Mouse (Mus musculus) CH12.LX (cell line): Measurements from ENCODE around the gene AC134908.4. TPM values are rescaled to one million over a fixed set of nuclear protein-coding genes. Genes with fewer than 3 reads are reported as not detected.

Source experiments
- DNase-seq: peaks from one replicate; pipeline ENCODE4 v3.0.0-alpha.2; 2013; ENCODE audit errors: extremely low read depth
- H3K27ac ChIP-seq: 2 replicates; pipeline ENCODE4 v1.5.1; 2012; ENCODE audit warnings: low read depth, mild to moderate bottlenecking, control low read depth, moderate library complexity; ENCODE audit not compliant: insufficient read depth
- H3K27me3 ChIP-seq: replicated peaks from 2 replicates; pipeline ENCODE3; 2012; ENCODE audit warnings: inconsistent platforms
- H3K36me3 ChIP-seq, 2 experiments: replicated peaks in 1 of 2; 2 replicates each; pipeline versions ENCODE3 to v1.6.1; 2012; ENCODE audit warnings: inconsistent platforms in 1 of 2, low read length in 1 of 2, mild to moderate bottlenecking in 1 of 2, mixed read lengths in 1 of 2, moderate library complexity in 1 of 2; ENCODE audit not compliant: control insufficient read depth in 1 of 2, insufficient read depth in 1 of 2
- H3K4me1 ChIP-seq, 2 experiments: 2 replicates each; pipeline ENCODE4 v1.6.1; 2012; ENCODE audit warnings: inconsistent platforms in 1 of 2, moderate library complexity in 1 of 2; ENCODE audit not compliant: insufficient read depth in 2 of 2, control insufficient read depth in 1 of 2
- H3K4me2 ChIP-seq: 2 replicates; pipeline ENCODE4 v1.6.1; 2012; ENCODE audit warnings: low read depth, mild to moderate bottlenecking, control low read depth; ENCODE audit not compliant: poor library complexity, insufficient read depth, severe bottlenecking
- H3K4me3 ChIP-seq, 3 experiments: fragments of 150-350 bp in 1 of 3; sonication (generic) in 1 of 3; replicated peaks in 1 of 3; 2 replicates each; pipeline versions ENCODE3 to v1.5.1; 2011 to 2012; ENCODE audit warnings: low read depth in 2 of 3, low read length in 2 of 3, mild to moderate bottlenecking in 2 of 3, moderate library complexity in 2 of 3, control low read depth in 1 of 3, improper control_type of control experiment in 1 of 3, inconsistent platforms in 1 of 3, mixed read lengths in 1 of 3; ENCODE audit not compliant: poor library complexity in 1 of 3
- H3K79me2 ChIP-seq: replicated peaks from 2 replicates; pipeline ENCODE4 v1.6.1; 2012; ENCODE audit warnings: mild to moderate bottlenecking, moderate library complexity; ENCODE audit not compliant: control insufficient read depth, poor library complexity, insufficient read depth, severe bottlenecking; ENCODE audit errors: extremely low read depth
- H3K9ac ChIP-seq: 2 replicates; pipeline ENCODE4 v1.6.1; 2012; ENCODE audit warnings: low read depth, mild to moderate bottlenecking, control low read depth, moderate library complexity; ENCODE audit not compliant: insufficient read depth
- H3K9me3 ChIP-seq: replicated peaks from 2 replicates; pipeline ENCODE3; 2012; ENCODE audit warnings: low read length, inconsistent platforms, mixed read lengths
- BHLHE40 ChIP-seq: IDR thresholded peaks from 2 replicates; pipeline ENCODE4 v1.6.1; 2011; ENCODE audit warnings: mild to moderate bottlenecking, low read depth, low read length, improper control_type of control experiment
- CHD1 ChIP-seq: IDR thresholded peaks from 2 replicates; pipeline ENCODE4 v1.6.1; 2012; ENCODE audit warnings: low read depth, low read length, improper control_type of control experiment, inconsistent platforms
- CHD2 ChIP-seq: IDR thresholded peaks from 2 replicates; pipeline ENCODE4 v1.6.1; 2011; ENCODE audit warnings: low read length, improper control_type of control experiment
- CTCF ChIP-seq, 2 experiments: IDR thresholded peaks in 1 of 2; conservative IDR thresholded peaks in 1 of 2; 2 replicates each; pipeline ENCODE4 v1.5.1; 2011 to 2012; ENCODE audit warnings: low read depth in 2 of 2, low read length in 2 of 2, improper control_type of control experiment in 1 of 2, inconsistent platforms in 1 of 2, mild to moderate bottlenecking in 1 of 2, moderate library complexity in 1 of 2
- E2F4 ChIP-seq: IDR thresholded peaks from 2 replicates; pipeline ENCODE4 v1.6.1; 2011; ENCODE audit warnings: low read depth, low read length, improper control_type of control experiment; ENCODE audit not compliant: insufficient replicate concordance
- ELF1 ChIP-seq: IDR thresholded peaks from 2 replicates; pipeline ENCODE4 v1.6.1; 2014; ENCODE audit warnings: low read depth, mild to moderate bottlenecking, inconsistent platforms, low read length, improper control_type of control experiment
- EP300 ChIP-seq: IDR thresholded peaks from 2 replicates; pipeline ENCODE4 v1.6.1; 2011; ENCODE audit warnings: low read length, improper control_type of control experiment
- ETS1 ChIP-seq: conservative IDR thresholded peaks from 2 replicates; pipeline ENCODE4 v1.6.1; 2012; ENCODE audit warnings: low read depth, mild to moderate bottlenecking, inconsistent platforms, low read length, improper control_type of control experiment, moderate library complexity
- GABPA ChIP-seq: IDR thresholded peaks from 2 replicates; pipeline ENCODE4 v1.6.1; 2012; ENCODE audit warnings: low read depth, low read length, improper control_type of control experiment, inconsistent platforms; ENCODE audit not compliant: insufficient replicate concordance
- HCFC1 ChIP-seq: IDR thresholded peaks from 2 replicates; pipeline ENCODE4 v1.6.1; 2012; ENCODE audit warnings: low read depth, mild to moderate bottlenecking, inconsistent platforms, low read length, improper control_type of control experiment
- IRF4 ChIP-seq: IDR thresholded peaks from 2 replicates; pipeline ENCODE4 v1.6.1; 2014; ENCODE audit warnings: low read depth, mild to moderate bottlenecking, inconsistent platforms, low read length, improper control_type of control experiment
- JUN ChIP-seq: IDR thresholded peaks from 2 replicates; pipeline ENCODE4 v1.6.1; 2011; ENCODE audit warnings: low read depth, mild to moderate bottlenecking, low read length, improper control_type of control experiment, moderate library complexity; ENCODE audit not compliant: insufficient read depth
- JUND ChIP-seq: conservative IDR thresholded peaks from 2 replicates; pipeline ENCODE4 v1.6.1; 2011; ENCODE audit warnings: low read depth, low read length, improper control_type of control experiment
- KAT2A ChIP-seq: IDR thresholded peaks from 2 replicates; pipeline ENCODE4 v1.6.1; 2012; ENCODE audit warnings: low read length, improper control_type of control experiment, inconsistent platforms; ENCODE audit not compliant: insufficient replicate concordance
- MAFK ChIP-seq: IDR thresholded peaks from 2 replicates; pipeline ENCODE4 v1.6.1; 2011; ENCODE audit warnings: low read length, improper control_type of control experiment; ENCODE audit not compliant: insufficient replicate concordance
- MAX ChIP-seq: IDR thresholded peaks from 2 replicates; pipeline ENCODE4 v1.6.1; 2011; ENCODE audit warnings: low read length, improper control_type of control experiment
- MAZ ChIP-seq: IDR thresholded peaks from 2 replicates; pipeline ENCODE4 v1.6.1; 2012; ENCODE audit warnings: low read depth, mild to moderate bottlenecking, inconsistent platforms, low read length, improper control_type of control experiment, moderate library complexity
- MEF2A ChIP-seq: IDR thresholded peaks from 2 replicates; pipeline ENCODE4 v1.6.1; 2014; ENCODE audit warnings: low read depth, mild to moderate bottlenecking, inconsistent platforms, low read length, improper control_type of control experiment, borderline replicate concordance
- MXI1 ChIP-seq: IDR thresholded peaks from 2 replicates; pipeline ENCODE4 v1.6.1; 2011; ENCODE audit warnings: mild to moderate bottlenecking, low read depth, low read length, improper control_type of control experiment
- MYC ChIP-seq: IDR thresholded peaks from 2 replicates; pipeline ENCODE4 v1.6.1; 2011; ENCODE audit warnings: low read depth, mild to moderate bottlenecking, improper control_type of control experiment, low read length
- NELFE ChIP-seq: IDR thresholded peaks from 2 replicates; pipeline ENCODE4 v1.6.1; 2011; ENCODE audit warnings: low read depth, low read length, improper control_type of control experiment
- NRF1 ChIP-seq: IDR thresholded peaks from 2 replicates; pipeline ENCODE4 v1.6.1; 2014; ENCODE audit warnings: low read depth, mild to moderate bottlenecking, inconsistent platforms, low read length, improper control_type of control experiment, moderate library complexity
- PAX5 ChIP-seq: IDR thresholded peaks from 2 replicates; pipeline ENCODE4 v1.6.1; 2012; ENCODE audit warnings: low read length, inconsistent platforms, mixed read lengths
- POLR2A ChIP-seq: IDR thresholded peaks from 2 replicates; pipeline ENCODE4 v1.6.1; 2011; ENCODE audit warnings: low read depth, mild to moderate bottlenecking, improper control_type of control experiment, low read length
- POLR2AphosphoS2 ChIP-seq: IDR thresholded peaks from 2 replicates; pipeline ENCODE4 v1.6.1; 2011; ENCODE audit warnings: low read depth, low read length, improper control_type of control experiment
- RAD21 ChIP-seq: IDR thresholded peaks from 2 replicates; pipeline ENCODE4 v1.6.1; 2011; ENCODE audit warnings: low read depth, mild to moderate bottlenecking, low read length, improper control_type of control experiment, moderate library complexity
- RCOR1 ChIP-seq: conservative IDR thresholded peaks from 2 replicates; pipeline ENCODE4 v1.6.1; 2012; ENCODE audit warnings: low read depth, mild to moderate bottlenecking, inconsistent platforms, low read length, improper control_type of control experiment
- SIN3A ChIP-seq: IDR thresholded peaks from 2 replicates; pipeline ENCODE4 v1.6.1; 2012; ENCODE audit warnings: low read length, improper control_type of control experiment, inconsistent platforms
- SMC3 ChIP-seq: IDR thresholded peaks from 2 replicates; pipeline ENCODE4 v1.6.1; 2011; ENCODE audit warnings: low read depth, low read length, improper control_type of control experiment
- TBP ChIP-seq: conservative IDR thresholded peaks from 2 replicates; pipeline ENCODE4 v1.6.1; 2011; ENCODE audit warnings: low read depth, low read length, improper control_type of control experiment
- TCF12 ChIP-seq: IDR thresholded peaks from 2 replicates; pipeline ENCODE4 v1.6.1; 2014; ENCODE audit warnings: low read depth, mild to moderate bottlenecking, inconsistent platforms, low read length, improper control_type of control experiment
- UBTF ChIP-seq: IDR thresholded peaks from 2 replicates; pipeline ENCODE4 v1.6.1; 2012; ENCODE audit warnings: low read depth, mild to moderate bottlenecking, inconsistent platforms, low read length, improper control_type of control experiment, moderate library complexity
- USF1 ChIP-seq: IDR thresholded peaks from 2 replicates; pipeline ENCODE4 v1.6.1; 2014; ENCODE audit warnings: low read depth, mild to moderate bottlenecking, inconsistent platforms, low read length, improper control_type of control experiment
- USF2 ChIP-seq: conservative IDR thresholded peaks from 2 replicates; pipeline ENCODE4 v1.6.1; 2011; ENCODE audit warnings: low read depth, low read length, improper control_type of control experiment
- ZC3H11A ChIP-seq: IDR thresholded peaks from 2 replicates; pipeline ENCODE4 v1.6.1; 2012; ENCODE audit warnings: low read depth, mild to moderate bottlenecking, inconsistent platforms, low read length, improper control_type of control experiment
- ZKSCAN1 ChIP-seq: IDR thresholded peaks from 2 replicates; pipeline ENCODE4 v1.6.1; 2012; ENCODE audit warnings: low read depth, inconsistent platforms, low read length, improper control_type of control experiment, borderline replicate concordance
- ZMIZ1 ChIP-seq: IDR thresholded peaks from 2 replicates; pipeline ENCODE4 v1.6.1; 2012; ENCODE audit warnings: low read depth, mild to moderate bottlenecking, inconsistent platforms, low read length, improper control_type of control experiment
- ZNF384 ChIP-seq: IDR thresholded peaks from 2 replicates; pipeline ENCODE4 v1.6.1; 2012; ENCODE audit warnings: low read depth, low read length, improper control_type of control experiment, inconsistent platforms
- dilution Hi-C: fragments of 300-500 bp; cut with MboI; formaldehyde crosslinking; loops from 2 replicates; pipeline ENCODE4 v1.14.3; 2020; ENCODE audit warnings: low sequenced_read_pairs; ENCODE audit not compliant: extremely low pct_unique_long_range_greater_than_20kb, extremely low pct_ligation_motif_present
- in situ Hi-C: fragments of 300-500 bp; cut with MboI; formaldehyde crosslinking; loops from 3 replicates; pipeline ENCODE4 v1.14.3; 2019; ENCODE audit warnings: low sequenced_read_pairs, low pct_ligation_motif_present, low pct_unique_long_range_greater_than_20kb, mixed read lengths
- polyA plus RNA-seq: library from polyadenylated mRNA; unstranded; fragments of >175 nt; gene quantifications from 2 replicates; pipeline ENCODE4 v1.2.1, GENCODE M21; 2012; ENCODE audit warnings: low read depth; ENCODE audit not compliant: insufficient read length
- total RNA-seq, 2 experiments: library from RNA; depleted of rRNA; stranded (reverse); fragments of 300-350 nt in 1 of 2; fragments of >200 nt in 1 of 2; gene quantifications; 2 replicates each; pipeline ENCODE4 v1.2.3; 2012 to 2014

Gene AC134908.4
- total and polyA plus RNA-seq, 3 experiments = not detected

GRCm38 (mm10) chr17:25773549-25774120 lies 21.8 kb downstream of the AC134908.4 start, which contains the start of gene Narfl:
Narfl (plus strand) TSS chr17:25773776.
- peaks cover 13 to 18% of the 10 kb centered on the region in 2 experiments for H3K4me1 ChIP-seq
- in situ Hi-C loops = no loop called here
- peak; percentile 97 for DNase-seq
- peak within 1 kb of the TSS; percentile 81 for H3K9ac ChIP-seq
- peaks cover 17 to 31% of the 10 kb centered on the region in 2 experiments for H3K36me3 ChIP-seq
- dilution Hi-C loops = no loop called here
- no peaks in the 10 kb centered on the region for H3K9me3 ChIP-seq
- peak within 1 kb of the TSS; percentile 66 to 88 (median 83) for H3K4me3 ChIP-seq
- H3K79me2 ChIP-seq = 0 out of 2 replicates have a peak, but pooled peaks cover 3% of the 10 kb centered on the region
- no peak within 1 kb of the TSS for H3K27ac ChIP-seq
- H3K4me2 ChIP-seq = peak within 1 kb of the TSS; percentile 80
- peaks cover 36% of the 10 kb centered on the region for H3K27me3 ChIP-seq
- TF ChIP-seq E2F4 = 0 out of 2 replicates have a peak, but pooled peaks have one; percentile 46
- TF ChIP-seq POLR2AphosphoS2 = peak; percentile 72; the same call in 1 of the 2 replicates
- TF ChIP-seq MAFK = peak; percentile 12; the same call in 1 of the 2 replicates
- peak; percentile 99 for TF ChIP-seq SIN3A
- TF ChIP-seq USF1 = peak; percentile 21; the same call in 1 of the 2 replicates
- TF ChIP-seq MAZ = peak; percentile 96
- peak; percentile 96 for TF ChIP-seq NRF1
- no peak for TF ChIP-seq EP300
- TF ChIP-seq IRF4 = peak; percentile 79
- no peak for TF ChIP-seq ZKSCAN1
- TF ChIP-seq ZC3H11A = no peak; the same call in 1 of the 2 replicates
- TF ChIP-seq GABPA = peak; percentile 94; the same call in 1 of the 2 replicates
- TF ChIP-seq ZMIZ1 = peak; percentile 79; the same call in 1 of the 2 replicates
- peak; percentile 78 for TF ChIP-seq POLR2A
- TF ChIP-seq TBP = peak; percentile 97
- TF ChIP-seq HCFC1 = peak; percentile 99
- peak; percentile 98 for TF ChIP-seq SMC3
- no peak for TF ChIP-seq JUN
- TF ChIP-seq MYC = peak; percentile 87
- no peak for TF ChIP-seq ETS1
- peak; percentile 76 for TF ChIP-seq RAD21
- TF ChIP-seq TCF12 = peak; percentile 97
- TF ChIP-seq USF2 = no peak
- TF ChIP-seq UBTF = no peak
- peak; percentile 43 for TF ChIP-seq BHLHE40
- TF ChIP-seq MEF2A = peak; percentile 86
- peak; percentile 84 for TF ChIP-seq MAX
- TF ChIP-seq CHD2 = peak; percentile 54; the same call in 1 of the 2 replicates
- TF ChIP-seq PAX5 = no peak
- TF ChIP-seq KAT2A = peak; percentile 100
- TF ChIP-seq NELFE = peak; percentile 77
- TF ChIP-seq JUND = peak; percentile 60; the same call in 1 of the 2 replicates
- TF ChIP-seq ZNF384 = no peak
- peak; percentile 100 for TF ChIP-seq ELF1
- no peak for TF ChIP-seq RCOR1
- TF ChIP-seq CHD1 = no peak
- TF ChIP-seq MXI1 = peak; percentile 97
- TF ChIP-seq CTCF (conservative IDR thresholded peaks at IDR 0.05 in 1 of 2, IDR thresholded peaks at IDR 0.05 in 1 of 2; ENCODE audit: low read depth in 2 of 2, low read length in 2 of 2) = peak; percentile 44 to 97; a peak in 3 of 4 replicates
